Mouse (Mus musculus) megakaryocyte, adult 5-6 weeks (primary cell): ENCODE results near the gene Prep. TPM values are rescaled to one million over a fixed set of nuclear protein-coding genes. Genes with fewer than 3 reads are reported as not detected.
A peak's percentile ranks its signal among the peaks of the same experiment; 100 is the strongest.

ENCODE experiments used
- ATAC-seq: 2 replicates; pipeline ENCODE4 v1.8.0; 2016; ENCODE audit warnings: mild to moderate bottlenecking, inconsistent platforms; ENCODE audit not compliant: poor library complexity, severe bottlenecking
- total RNA-seq, 2 experiments: library from RNA; stranded (forward) in 1 of 2; stranded (reverse) in 1 of 2; fragments of 153-499, 151-499 nt in 1 of 2; fragments of 221-1000, 200-1000 nt in 1 of 2; gene quantifications; 2 replicates each; pipeline versions ENCODE4 v1.2.3 to v1.2.4; 2015 to 2017

Gene Prep
- total RNA-seq, 2 experiments from 2014 or later: 5.5 to 9.8 TPM

- ATAC-seq: no peak
These were observed 45.9 kb downstream of the Prep start for GRCm38 (mm10) chr10:45112927-45113326.

- ATAC-seq: no peak
These were observed 47.5 kb downstream of the Prep start for GRCm38 (mm10) chr10:45114462-45114861.

GRCm38 (mm10) chr10:45116832-45117231 lies 49.8 kb downstream of the Prep start:
- ATAC-seq: no peak

GRCm38 (mm10) chr10:45118389-45118788 lies 51.4 kb downstream of the Prep start:
- ATAC-seq: no peak

GRCm38 (mm10) chr10:45121637-45122036 lies 54.6 kb downstream of the Prep start:
- ATAC-seq: no peak

GRCm38 (mm10) chr10:45122476-45122875 lies 55.5 kb downstream of the Prep start:
- ATAC-seq: no peak

GRCm38 (mm10) chr10:45123011-45123410 lies 56.0 kb downstream of the Prep start:
- no peak for ATAC-seq

- no peak for ATAC-seq
These were observed 62.1 kb downstream of the Prep start for GRCm38 (mm10) chr10:45129105-45129504.

- 0 out of 2 replicates have a peak, but pooled peaks have one; percentile 20 for ATAC-seq
These were observed 63.0 kb downstream of the Prep start for GRCm38 (mm10) chr10:45130004-45130403.

GRCm38 (mm10) chr10:45132371-45132770 lies 65.4 kb downstream of the Prep start:
- peak; percentile 65 for ATAC-seq

- ATAC-seq: no peak
These were observed 69.8 kb downstream of the Prep start for GRCm38 (mm10) chr10:45136806-45137205.

GRCm38 (mm10) chr10:45139910-45140309 lies 72.9 kb downstream of the Prep start:
- ATAC-seq: no peak

GRCm38 (mm10) chr10:45140474-45141212 lies 73.6 kb downstream of the Prep start:
- ATAC-seq: no peak

GRCm38 (mm10) chr10:45142359-45142758 lies 75.4 kb downstream of the Prep start:
- ATAC-seq: no peak

GRCm38 (mm10) chr10:45144038-45144817 lies 77.2 kb downstream of the Prep start:
- no peak for ATAC-seq

GRCm38 (mm10) chr10:45146821-45147220 lies 79.8 kb downstream of the Prep start:
- ATAC-seq: no peak

GRCm38 (mm10) chr10:45151137-45151536 lies 84.1 kb downstream of the Prep start:
- ATAC-seq: no peak

GRCm38 (mm10) chr10:45151771-45152692 lies 85.0 kb downstream of the Prep start:
- no peak for ATAC-seq

GRCm38 (mm10) chr10:45154557-45155060 lies 87.6 kb downstream of the Prep start:
- no peak for ATAC-seq

GRCm38 (mm10) chr10:45165851-45166250 lies 98.8 kb downstream of the Prep start:
- ATAC-seq: no peak

GRCm38 (mm10) chr10:45173927-45174326 lies 106.9 kb downstream of the Prep start:
- no peak for ATAC-seq
